Mouse (Mus musculus): ENCODE measurements around the gene Nsfl1c. TPM values are rescaled to one million over a fixed set of nuclear protein-coding genes. Genes with fewer than 3 reads are reported as not detected.

Nsfl1c gene
- polyA plus RNA-seq, 1 experiment, result 142 TPM

DNA sequence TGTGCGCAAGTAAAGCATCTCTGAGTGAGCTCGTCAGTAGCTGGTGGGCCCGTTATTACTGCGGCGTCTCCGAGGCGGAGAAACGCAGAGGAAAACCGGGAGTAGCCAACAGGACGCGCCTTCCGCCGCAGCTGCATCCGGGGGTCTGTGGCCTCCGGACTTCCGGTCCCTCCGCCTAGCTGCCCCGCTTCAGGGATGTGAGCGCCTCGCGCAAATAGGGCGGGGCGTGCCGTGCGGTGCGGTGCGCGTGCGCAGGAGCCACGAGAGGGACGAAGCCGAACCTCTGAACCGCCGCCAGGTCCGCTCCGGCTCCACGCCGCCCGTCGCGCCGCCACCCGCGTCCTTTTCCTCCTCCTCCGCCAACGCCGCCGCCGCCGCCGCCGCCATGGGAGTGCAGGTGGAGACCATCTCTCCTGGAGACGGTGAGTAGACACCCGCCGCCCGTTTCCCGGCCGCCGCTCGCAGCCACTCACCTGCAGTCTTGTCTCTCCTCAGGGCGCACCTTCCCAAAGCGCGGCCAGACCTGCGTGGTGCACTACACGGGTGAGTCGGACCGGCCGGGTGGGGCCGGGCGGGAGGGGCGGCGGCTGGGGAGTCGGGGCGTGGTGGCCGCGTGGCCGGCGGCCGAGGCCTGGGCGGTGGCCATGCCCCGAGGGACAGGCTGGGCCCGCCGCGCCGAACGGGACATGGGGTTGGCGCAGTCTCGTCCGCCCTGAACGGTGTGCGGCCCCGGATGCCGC, 48.5 kb downstream of the Nsfl1c start, which contains the start of gene Fkbp1a:
Gene Fkbp1a (plus strand): TSS at position 161 of the 740 bp plus-strand sequence.
- Histone ChIP-seq H3K4me1 (peaks cover 80% of the 10 kb centered on the region), H3K36me3 (replicated peaks; ENCODE audit: low read length) (peaks cover 32% of the 10 kb centered on the region), H3K9me3 (no peaks in the 10 kb centered on the region), H3K4me3 (replicated peaks) (peak within 1 kb of the TSS; percentile 95), H3K27me3 (replicated peaks) (peaks cover 28% of the 10 kb centered on the region)
- TF ChIP-seq FLI1 (IDR thresholded peaks at IDR 0.05; ENCODE audit: low read length), result peak; percentile 90; the same call in 1 of the 2 replicates
- TF ChIP-seq GATA1 (IDR thresholded peaks at IDR 0.05; ENCODE audit: borderline replicate concordance, low read length), result no peak

DNA sequence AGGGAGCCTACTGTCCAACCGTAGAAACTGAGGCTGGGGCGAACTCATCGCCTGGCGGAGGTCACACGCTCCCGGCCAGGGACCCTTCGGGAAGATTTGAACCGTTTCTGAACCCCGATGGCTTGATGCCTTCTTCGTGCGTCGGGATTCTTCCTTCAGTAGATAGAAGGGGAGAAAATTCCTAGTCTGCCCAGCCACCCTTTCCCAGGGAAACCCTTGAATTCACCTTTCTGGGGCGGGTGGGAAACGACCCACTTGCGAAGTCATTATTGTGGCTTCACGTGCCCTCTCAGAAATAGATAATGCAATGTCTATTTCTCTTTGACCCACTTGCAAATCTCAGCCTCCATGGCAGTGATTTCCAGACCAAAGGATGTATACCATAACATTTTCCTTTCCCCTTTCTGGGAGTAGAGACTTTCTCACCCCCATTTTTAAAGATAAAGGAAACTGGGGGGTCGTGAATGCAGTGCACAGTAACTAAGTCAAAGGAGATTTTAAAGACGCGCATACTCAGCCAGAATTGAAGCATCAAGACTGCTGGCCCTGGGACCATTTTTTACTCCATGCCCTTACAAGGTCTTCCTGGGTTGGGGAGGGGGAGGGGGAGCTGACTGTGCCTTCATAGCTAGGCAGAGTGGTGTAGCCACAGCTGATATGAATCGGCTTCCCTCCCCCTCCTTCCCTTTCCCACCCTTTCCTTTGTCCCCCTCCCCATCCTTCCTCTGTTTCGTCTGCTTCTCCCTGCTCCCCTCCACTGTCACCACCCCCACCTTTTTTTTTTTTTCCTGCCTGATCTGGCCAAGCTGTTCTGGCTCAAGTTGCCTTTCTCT, 49.3 kb downstream of the Nsfl1c start:
- TF ChIP-seq GATA1 (IDR thresholded peaks at IDR 0.05; ENCODE audit: borderline replicate concordance, low read length) (no peak), FLI1 (IDR thresholded peaks at IDR 0.05; ENCODE audit: low read length) (no peak)
- Histone ChIP-seq H3K9me3 (no peaks in the 10 kb centered on the region), H3K4me1 (peaks cover 73% of the 10 kb centered on the region), H3K36me3 (replicated peaks; ENCODE audit: low read length) (peaks cover 39% of the 10 kb centered on the region), H3K27me3 (replicated peaks) (peaks cover 28% of the 10 kb centered on the region), H3K4me3 (replicated peaks) (peak overlapping the region; percentile 95)

DNA sequence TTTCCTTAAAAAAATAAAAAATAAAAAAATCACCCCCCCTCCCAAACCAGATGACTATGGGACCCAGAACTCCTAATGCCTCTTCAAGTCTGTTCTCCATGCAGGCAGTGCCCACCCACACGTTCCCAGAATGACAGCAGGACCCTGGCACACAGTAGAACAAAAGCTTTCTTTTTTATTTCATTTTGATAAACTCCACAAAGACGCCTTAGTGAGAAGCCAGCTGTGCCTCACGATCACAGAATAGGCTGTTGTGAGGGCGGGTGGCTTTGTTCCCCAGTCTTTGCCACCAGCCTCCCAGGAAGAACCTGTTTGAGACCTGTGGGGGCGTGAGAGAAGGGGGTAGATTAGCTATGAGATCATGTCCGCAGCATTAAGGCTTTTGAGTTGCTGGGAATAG, 50.7 kb downstream of the Nsfl1c start:
- H3K36me3 ChIP-seq (replicated peaks; ENCODE audit: low read length), result peaks cover 52% of the 10 kb centered on the region
- H3K4me1 ChIP-seq, result peaks cover 62% of the 10 kb centered on the region
- H3K9me3 ChIP-seq, result no peaks in the 10 kb centered on the region
- H3K27me3 ChIP-seq (replicated peaks), result peaks cover 26% of the 10 kb centered on the region
- no peak overlapping the region for H3K4me3 ChIP-seq (replicated peaks)
- TF ChIP-seq GATA1 (IDR thresholded peaks at IDR 0.05; ENCODE audit: borderline replicate concordance, low read length) (no peak), FLI1 (IDR thresholded peaks at IDR 0.05; ENCODE audit: low read length) (no peak)

DNA sequence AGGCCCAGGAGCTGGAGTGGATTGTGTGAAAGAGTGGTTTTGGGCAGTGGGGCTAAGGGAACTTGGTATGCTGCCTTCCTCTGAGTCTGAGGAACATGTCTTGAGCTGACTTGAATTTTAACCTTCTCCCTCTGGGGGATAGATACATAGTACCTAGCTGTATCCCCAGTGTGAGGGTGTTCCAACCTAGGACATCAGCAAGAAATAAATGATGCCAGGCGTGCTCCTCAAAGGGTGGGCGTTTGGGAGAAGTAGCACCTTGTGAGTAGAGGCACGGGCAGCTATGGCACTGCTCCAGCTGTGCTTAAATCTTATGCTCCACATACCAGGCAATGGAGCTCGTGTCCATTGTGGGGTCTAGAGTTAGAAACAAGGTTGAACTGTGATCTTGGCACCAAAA, 52.6 kb downstream of the Nsfl1c start:
- Histone ChIP-seq H3K27me3 (replicated peaks) (peaks cover 23% of the 10 kb centered on the region), H3K36me3 (replicated peaks; ENCODE audit: low read length) (peaks cover 69% of the 10 kb centered on the region), H3K9me3 (no peaks in the 10 kb centered on the region), H3K4me1 (peaks cover 67% of the 10 kb centered on the region), H3K4me3 (replicated peaks) (no peak overlapping the region)
- TF ChIP-seq GATA1 (IDR thresholded peaks at IDR 0.05; ENCODE audit: borderline replicate concordance, low read length) (no peak), FLI1 (IDR thresholded peaks at IDR 0.05; ENCODE audit: low read length) (no peak)

DNA sequence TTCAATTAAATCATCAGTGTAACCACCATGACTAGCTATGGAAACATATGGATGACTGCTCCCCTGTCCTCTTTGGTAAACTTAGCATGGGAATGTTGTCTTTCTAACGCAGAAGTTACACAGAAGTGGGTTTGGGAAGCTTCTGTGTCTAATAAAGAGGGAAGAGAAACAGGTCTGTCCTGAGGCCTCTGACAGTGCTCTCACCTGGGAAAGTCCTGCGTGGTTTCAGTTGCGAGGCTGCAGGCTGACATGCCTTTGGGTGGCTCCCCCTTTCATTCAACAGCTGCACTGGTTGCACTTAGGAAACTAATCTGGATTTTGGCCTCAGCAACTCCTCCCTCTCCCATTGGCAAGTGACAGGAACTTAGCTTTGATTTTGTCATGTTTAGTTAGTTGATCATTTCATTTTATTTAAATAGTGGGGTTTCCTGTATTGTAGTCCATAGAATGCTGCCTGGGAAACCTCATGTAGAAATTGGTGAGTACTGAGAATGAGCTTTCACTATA, 55.7 kb downstream of the Nsfl1c start:
- peaks cover 6% of the 10 kb centered on the region for H3K27me3 ChIP-seq (replicated peaks)
- peaks cover 57% of the 10 kb centered on the region for H3K4me1 ChIP-seq
- no peak for TF ChIP-seq FLI1 (IDR thresholded peaks at IDR 0.05; ENCODE audit: low read length)
- no peak for TF ChIP-seq GATA1 (IDR thresholded peaks at IDR 0.05; ENCODE audit: borderline replicate concordance, low read length)
- H3K4me3 ChIP-seq (replicated peaks), result no peak overlapping the region
- H3K36me3 ChIP-seq (replicated peaks; ENCODE audit: low read length), result peaks cover 80% of the 10 kb centered on the region
- H3K9me3 ChIP-seq, result no peaks in the 10 kb centered on the region

Other genes with a start within 250 kb of the Nsfl1c start
- gene 4921509C19Rik, start 18.0 kb upstream of the Nsfl1c start, polyA plus RNA-seq (2012; ENCODE audit: insufficient read depth, low replicate concordance), result not detected in 2 replicates
- gene Fkbp1a, start 48.3 kb downstream of the Nsfl1c start, polyA plus RNA-seq (2012; ENCODE audit: insufficient read depth, low replicate concordance), result 98.4 and 228 TPM in 2 replicates
- gene Sdcbp2, start 78.4 kb downstream of the Nsfl1c start, polyA plus RNA-seq (2012; ENCODE audit: insufficient read depth, low replicate concordance), result 1.1 TPM in 1 of 2 replicates, not detected in the other
- gene Snph, start 138.4 kb downstream of the Nsfl1c start, polyA plus RNA-seq (2012; ENCODE audit: insufficient read depth, low replicate concordance), result not detected in 2 replicates
- gene Rad21l, start 174.4 kb downstream of the Nsfl1c start, polyA plus RNA-seq (2012; ENCODE audit: insufficient read depth, low replicate concordance), result not detected in 2 replicates
- 0.08 TPM in 1 of 2 replicates, not detected in the other for gene Tmem74b, start 207.8 kb downstream of the Nsfl1c start, polyA plus RNA-seq (2012; ENCODE audit: insufficient read depth, low replicate concordance)